Mouse (Mus musculus): ENCODE results near the gene Immp2l.

Gene Immp2l

DNA sequence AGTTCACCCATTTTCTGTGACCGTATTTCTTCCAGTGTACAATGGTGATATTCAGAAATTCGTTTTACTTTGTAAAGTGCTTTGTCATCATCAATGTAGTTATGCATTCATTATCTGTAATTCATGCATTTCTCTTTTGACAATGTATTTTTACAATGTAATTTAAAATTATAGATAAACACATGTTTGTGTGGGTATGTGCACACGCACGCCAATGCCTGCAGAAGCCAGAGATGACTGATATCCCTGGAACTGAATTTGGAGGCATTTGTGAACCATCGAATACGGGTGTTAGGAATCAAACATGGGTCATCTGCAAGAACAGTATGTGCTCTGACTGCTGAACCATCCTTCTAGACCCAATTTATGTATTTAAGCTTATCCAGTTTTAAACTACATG is 161.6 kb downstream of the Immp2l start:
- DNase-seq (ENCODE audit: low spot score) = no peak

DNA sequence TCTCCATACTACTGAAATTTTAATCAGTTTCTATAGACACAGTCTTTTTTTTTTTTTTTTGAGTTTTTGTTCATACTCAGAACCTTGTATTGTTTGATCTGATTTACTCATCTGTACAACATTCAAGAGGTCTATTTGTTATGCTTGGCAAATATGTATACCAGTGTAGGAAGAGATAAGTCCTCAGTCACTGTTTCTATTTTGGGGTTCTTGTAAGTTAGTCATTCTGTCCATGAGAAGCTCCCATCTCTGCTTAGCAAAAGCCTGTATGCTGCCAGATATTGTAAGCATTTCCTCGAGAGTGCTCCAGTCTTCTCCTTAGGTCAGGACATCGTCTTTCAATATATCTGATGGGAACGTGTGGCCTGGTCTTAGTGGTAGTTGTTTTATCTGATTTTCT is 168.9 kb downstream of the Immp2l start:
- no peak for DNase-seq (ENCODE audit: low spot score)

DNA sequence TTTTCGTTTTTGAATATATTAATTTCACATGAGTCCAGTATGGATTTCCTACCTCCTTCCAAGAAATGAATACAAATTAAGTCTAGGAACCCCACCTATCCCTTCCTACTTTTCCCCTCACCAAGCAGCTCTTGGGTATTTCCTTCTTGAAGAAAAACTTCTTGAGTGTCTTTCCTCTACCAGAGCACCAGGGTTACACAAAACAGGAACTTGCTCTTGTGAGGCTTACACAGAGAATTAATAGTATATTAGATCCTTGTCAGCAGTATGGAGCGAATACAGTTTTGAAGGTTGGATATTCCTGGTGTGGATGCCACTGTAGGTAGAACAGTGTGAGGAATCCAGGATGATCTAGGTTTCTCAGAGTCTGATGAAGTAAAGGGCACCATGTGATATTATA is 172.5 kb downstream of the Immp2l start:
- DNase-seq (ENCODE audit: low spot score) = no peak

DNA sequence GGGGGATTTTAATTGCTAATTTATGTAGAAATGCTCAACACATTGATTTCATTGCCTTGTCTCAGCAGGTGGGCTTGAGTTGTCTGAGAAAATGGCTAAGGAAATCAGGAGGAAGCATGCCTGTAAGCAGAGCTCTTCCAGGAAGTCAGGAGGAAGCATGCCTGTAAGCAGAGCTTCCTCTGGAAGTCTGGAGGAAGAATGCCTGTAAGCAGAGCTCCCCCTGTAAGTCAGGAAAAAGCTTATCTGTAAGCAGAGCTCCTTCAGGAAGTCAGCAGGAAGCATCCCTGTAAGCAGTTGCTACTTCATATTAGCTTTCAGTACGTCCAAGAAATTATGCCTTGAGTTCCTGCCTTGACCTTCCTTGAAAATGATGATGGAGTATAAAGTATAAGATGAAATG is 191.3 kb downstream of the Immp2l start:
- no peak for DNase-seq (ENCODE audit: low spot score)

DNA sequence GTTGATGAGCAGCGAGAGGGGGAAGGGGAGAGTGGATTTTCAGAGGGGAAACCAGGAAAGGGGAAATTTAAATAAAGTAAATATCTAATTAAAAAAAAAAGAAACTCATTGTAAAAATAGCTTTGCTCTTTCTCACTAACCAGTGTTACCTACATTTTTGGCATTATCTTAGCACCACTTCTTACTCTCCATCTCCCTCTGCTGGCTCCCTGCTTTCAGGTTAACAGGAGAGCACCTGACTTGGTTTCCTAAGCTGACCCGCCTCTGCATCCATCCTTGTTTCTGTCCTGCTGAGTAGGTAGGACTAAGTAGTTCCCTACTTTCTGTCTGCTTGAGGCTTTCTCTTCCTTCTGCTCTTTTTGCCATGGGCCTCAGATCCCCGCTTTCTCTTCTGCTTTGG is 198.0 kb downstream of the Immp2l start:
- no peak for DNase-seq (ENCODE audit: low spot score)

DNA sequence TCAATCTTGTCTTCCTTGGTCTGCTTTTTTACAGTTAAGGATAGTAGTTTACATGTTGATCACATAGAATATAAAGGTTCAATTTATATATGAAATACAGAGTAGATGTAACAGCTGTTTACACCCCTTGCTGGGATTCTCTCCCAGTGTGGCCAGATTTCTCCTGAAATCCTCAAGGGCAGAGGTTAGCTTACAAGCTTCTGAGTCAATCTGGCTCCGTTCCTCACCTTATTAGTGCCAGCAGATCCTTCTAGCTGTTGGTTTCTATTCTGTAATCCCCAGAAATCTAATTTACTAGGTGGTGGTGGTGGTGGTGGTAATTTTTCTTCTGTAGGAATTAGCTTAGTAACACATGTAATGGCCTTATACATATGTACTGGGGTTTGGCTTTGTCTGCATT is 199.8 kb downstream of the Immp2l start:
- no peak for DNase-seq (ENCODE audit: low spot score)

DNA sequence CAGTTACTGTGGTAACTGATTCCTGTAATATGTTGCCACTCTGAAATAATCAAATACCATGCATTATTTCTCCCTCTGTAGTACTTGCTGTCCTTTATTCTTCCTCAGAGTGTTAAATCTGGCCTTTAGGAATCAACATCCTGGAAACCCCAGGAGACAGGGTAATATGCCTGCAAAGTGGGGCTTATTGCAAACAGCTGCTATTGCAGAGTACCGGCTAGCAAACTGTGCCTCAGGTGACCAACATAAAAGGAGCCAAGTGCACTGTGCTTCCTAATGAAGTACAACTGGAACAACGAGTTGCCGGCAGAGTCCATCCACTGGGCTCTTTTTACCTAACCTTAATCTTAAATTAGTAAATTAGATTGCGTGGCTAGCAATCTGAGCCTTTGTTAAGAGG is 200.6 kb downstream of the Immp2l start:
- no peak for DNase-seq (ENCODE audit: low spot score)

DNA sequence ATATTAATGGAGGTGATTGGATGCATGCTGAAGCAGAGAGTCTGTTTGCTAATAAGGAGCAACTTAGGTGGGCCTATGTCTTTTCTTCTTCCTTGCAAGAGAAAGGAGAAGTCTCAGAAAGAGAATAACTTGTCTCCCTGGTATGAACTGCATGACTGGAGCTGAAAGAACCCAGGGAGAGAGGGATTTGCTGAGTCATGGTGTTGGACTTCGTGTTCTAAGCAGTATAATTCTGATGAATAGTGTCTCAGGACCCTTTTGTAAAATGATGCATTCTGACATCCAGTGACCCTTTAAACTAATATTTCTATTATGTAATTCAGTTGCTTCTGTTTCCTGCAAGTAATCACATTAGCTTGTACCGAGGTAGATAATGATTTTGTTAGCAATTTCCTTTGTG is 208.1 kb downstream of the Immp2l start:
- no peak for DNase-seq (ENCODE audit: low spot score)

DNA sequence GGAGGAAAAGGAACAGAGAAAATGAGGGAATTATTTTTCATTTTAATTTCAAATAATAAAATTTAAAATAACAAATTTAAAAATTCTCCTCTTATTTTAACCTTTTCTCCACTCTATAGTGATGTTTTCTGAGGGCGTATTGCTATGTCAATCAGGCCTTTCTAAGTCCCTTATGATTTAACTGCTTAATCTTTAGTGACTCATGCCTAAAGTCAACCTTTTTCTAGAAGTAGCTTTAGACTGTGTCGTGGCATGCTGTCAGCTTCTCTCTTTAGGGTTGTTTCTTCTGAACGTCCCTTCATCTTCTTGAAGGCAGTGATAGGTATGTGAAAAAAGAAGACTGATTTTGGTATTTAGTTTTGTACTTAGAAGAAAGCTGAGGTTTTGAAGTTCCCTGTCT is 214.0 kb downstream of the Immp2l start:
- no peak for DNase-seq (ENCODE audit: low spot score)

DNA sequence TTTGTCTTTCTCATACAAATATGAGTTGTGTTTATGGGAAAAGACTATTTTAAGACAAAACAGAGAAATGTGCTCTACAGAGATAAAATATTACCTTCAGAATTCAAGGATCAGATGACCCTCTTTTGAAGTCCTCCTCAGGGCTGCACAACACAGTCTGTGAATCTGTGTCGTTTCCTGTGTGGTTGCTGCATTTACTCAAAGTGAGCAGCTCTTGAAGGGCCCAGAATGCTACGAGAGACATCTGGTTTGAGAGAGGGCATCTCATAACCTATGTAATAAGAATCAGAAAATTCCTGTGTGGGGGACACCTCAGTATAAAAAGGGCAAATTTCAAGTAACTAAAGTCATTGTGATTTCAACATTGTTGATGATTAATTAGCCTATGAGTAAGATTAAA is 217.3 kb downstream of the Immp2l start:
- no peak for DNase-seq (ENCODE audit: low spot score)

DNA sequence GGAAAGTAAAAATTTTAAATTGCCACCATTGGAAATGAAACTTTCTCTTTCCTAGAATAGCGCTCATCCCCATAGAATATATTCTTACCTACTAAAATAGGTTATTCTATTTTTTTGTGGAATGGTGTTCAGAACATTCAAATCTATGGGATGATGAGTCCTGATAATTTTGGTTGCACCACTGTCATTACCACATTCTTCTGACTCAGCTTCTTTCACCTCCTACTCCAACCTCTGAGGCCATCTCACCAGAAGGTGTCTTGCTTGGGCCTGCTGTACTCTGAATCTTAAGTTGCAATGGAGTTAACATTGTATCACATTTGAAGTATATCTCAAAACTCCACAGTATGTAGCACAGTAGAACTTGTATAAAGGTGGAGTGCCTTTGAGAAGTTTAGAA is 224.4 kb downstream of the Immp2l start:
- DNase-seq (ENCODE audit: low spot score) = no peak

DNA sequence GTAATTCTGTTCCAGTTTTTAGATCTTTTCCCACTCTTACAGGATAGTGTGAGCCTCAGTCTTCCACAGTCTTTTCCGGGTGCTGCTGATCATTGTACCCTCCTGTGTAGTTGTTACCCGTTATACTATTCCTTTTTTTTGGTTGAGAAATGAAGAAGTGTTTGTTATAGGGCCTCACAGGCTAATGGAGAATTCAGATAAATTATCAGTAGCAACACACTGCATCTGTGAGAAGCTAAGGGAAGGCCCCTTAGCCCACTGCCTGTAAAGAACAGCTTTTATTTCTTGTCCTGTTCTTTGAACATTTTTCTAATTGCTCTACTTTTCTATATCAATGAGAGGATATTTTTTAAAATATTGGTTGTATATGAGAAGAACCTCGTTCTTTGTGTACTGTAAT is 226.2 kb downstream of the Immp2l start:
- no peak for DNase-seq (ENCODE audit: low spot score)

DNA sequence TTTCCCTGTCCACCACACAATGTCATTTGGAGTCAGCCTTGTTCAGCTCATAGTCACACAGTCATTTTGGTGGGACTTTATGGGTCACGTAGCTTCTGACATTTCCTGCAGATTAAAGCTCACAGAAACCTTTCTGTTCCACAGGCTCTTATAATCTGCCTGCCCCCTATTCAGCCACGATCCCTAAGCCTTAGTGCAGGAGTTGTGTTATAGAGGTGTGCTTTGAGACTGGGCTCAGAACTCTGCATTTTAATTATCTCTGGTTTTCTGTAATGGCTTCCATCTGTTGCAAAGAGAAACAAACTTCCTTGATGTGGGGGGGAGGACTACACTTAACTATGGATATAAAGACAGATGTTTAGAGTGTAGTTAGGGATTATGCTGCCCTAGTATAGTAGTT is 234.0 kb downstream of the Immp2l start:
- no peak for DNase-seq (ENCODE audit: low spot score)

DNA sequence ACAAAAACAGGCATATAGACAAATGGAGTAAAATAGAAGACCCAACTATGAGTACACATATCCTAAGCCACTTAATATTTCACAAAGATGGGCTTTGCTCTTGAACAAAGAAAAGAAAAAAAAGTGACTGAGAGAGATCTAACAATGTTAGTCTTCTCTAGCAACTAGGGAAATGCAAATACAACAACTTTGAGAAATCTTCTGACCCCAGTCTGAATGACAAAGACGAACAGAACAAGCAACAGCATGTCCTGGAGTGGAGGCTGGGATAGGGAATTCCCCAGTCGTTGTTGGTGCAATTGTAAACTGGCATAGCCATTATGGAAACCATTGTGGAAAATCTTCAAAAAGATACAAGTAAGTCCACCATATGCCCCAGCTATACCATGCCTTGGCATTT is 235.7 kb downstream of the Immp2l start:
- DNase-seq (ENCODE audit: low spot score) = no peak

DNA sequence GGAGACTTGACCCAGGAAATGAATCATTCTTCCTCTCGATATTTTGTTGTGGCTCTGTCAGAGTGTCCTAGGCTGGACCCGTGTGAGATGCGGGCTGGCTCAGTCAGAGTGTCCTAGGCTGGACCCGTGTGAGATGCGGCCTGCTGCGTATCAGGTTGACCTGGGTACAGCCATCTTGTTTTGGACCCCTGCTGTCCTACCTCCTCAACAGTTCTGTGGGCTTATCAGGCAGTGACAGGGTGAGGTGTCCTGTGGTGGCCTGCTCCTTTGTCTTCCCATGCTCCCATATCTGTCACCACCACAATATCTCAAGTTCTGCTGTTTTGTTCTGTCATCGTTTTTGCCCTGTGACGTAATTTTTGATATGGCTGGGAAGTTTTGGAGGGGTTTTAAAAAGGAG is 250.2 kb downstream of the Immp2l start:
- no peak for DNase-seq (ENCODE audit: low spot score)

DNA sequence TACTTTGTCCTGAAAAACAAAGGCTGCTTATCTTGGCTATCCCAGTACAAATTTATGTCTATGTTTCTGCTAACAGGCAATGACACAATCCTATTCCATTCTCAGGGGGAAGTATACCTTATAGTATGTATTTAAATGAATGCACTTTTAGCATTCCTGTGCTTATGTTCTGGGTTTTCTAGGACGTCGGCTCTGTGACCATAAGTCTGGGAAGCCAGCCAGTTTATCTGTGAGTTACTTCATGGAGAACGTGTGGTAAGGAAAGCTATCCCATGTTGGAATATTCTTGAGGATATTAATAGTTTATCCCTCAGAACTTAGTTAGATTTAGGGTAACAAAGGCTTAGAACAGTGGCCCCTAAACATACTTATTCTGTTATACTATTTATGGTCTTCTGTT is 251.5 kb downstream of the Immp2l start:
- DNase-seq (ENCODE audit: low spot score) = no peak

DNA sequence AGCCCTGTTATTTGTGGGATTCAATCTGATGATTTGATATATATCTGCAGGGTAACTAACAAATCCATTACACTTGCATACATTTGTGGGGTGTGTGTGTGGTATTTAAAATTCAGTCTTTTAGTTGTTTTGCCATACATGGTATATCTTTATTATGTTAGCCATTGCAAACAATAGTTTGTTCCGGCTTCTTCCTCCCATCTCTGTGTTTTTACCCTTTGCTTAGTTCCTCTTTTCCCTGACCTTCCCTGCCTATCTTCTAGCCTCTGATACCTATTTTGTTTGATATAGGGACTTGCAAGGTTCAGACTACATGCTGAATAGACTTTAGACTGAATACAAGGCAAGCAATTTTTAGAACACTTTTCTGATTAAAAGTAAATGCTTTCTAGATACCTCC is 254.0 kb downstream of the Immp2l start:
- no peak for DNase-seq (ENCODE audit: low spot score)

DNA sequence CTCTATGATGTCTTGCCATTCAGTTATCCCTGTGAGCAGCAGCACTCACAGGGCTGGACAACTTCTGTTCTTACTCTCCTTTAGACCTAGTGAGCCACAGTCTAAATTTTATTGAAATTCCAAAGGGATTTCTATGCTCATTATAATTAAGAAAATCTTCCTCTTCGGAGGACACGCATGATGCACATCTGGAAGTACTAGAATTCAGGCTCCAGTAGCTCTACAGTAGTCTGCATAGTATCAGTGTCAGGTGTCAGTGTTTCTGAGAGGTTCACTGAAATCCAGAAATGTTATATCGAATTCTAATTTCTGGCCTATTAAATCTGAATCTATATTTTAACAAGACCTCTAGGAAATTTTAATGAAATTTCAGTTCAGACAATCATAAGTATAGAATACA is 265.2 kb downstream of the Immp2l start:
- DNase-seq (ENCODE audit: low spot score) = no peak

DNA sequence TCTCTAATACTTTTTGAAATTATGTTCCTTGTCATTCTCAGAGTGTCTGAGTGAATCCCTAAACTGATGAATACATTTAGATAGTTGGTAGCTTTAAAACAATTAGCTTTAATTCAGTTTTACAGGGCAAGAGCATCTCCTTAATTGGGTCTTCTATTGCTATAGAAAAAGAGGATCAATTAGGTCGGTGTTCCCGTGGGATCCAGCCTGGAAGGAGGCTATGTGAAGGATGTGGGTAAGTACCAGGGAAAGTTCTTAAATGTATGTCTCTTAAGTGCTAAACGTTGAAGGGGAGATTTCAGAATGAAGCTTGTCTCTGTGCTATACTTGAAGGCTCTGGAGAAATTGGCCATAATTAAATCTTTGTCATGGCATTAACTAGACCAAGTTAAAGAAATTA is 283.1 kb downstream of the Immp2l start:
- no peak for DNase-seq (ENCODE audit: low spot score)

DNA sequence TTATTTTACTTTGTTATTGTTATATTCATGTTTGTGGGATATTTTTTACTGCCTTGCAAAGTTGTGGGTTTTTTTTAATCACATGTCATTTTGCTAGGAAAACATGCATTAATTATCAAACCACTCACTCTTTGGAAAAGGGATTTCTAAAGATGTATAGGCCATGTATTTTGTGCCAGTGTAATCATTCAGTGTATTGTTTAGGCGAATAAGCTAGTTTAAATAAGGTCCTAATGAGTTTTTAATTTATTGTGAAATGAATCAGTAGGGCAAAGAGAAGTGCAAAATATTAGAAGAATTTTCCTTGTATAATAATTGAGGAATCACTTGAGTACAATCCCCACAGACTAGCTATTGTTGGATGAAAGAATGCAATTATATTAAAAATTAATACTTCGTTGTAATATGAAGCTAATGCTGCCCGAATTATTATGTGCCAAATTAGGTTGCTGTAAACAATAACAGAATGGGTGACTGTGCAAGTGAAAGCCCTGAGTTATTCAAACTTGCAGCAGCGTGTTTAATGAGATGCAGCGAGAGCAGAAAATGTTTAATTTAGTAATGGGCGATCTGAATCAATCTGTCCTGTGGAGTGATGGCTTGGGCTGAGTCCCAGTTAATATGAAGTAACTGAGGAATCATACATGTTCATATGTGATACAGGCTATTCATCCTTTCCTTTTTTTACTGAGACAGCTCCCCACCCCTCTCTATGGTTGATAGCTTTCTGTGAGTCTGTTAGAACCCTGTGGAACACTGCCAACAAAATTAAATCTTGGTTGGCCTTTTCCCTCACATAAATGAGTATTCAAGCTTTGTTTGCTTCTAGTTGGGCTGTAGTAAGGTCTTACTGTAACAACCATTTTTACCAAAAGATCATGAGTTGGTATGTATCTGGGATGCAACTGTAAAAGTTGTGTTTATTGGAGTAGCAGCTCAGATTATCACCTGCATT is 285.1 kb downstream of the Immp2l start:
- DNase-seq (ENCODE audit: low spot score) = no peak

DNA sequence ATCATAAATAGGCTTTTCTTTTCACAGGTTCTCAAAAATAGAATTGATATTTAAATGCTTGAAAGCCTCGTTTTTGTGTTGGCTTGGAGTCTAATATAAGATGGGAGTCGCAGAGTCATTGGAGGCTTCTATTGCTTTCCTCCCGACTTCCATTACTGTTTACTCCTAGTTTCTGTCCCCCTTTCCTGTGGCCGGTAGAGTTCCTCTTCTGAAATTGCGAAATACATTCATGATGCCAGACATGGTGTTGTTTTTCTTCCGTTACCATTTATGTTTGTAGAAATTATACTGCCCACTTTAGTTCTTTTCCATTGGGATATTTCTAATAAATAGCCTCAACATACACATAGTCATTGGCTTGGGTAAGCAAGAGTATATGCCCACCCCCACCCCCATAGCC is 289.5 kb downstream of the Immp2l start:
- DNase-seq (ENCODE audit: low spot score) = no peak

DNA sequence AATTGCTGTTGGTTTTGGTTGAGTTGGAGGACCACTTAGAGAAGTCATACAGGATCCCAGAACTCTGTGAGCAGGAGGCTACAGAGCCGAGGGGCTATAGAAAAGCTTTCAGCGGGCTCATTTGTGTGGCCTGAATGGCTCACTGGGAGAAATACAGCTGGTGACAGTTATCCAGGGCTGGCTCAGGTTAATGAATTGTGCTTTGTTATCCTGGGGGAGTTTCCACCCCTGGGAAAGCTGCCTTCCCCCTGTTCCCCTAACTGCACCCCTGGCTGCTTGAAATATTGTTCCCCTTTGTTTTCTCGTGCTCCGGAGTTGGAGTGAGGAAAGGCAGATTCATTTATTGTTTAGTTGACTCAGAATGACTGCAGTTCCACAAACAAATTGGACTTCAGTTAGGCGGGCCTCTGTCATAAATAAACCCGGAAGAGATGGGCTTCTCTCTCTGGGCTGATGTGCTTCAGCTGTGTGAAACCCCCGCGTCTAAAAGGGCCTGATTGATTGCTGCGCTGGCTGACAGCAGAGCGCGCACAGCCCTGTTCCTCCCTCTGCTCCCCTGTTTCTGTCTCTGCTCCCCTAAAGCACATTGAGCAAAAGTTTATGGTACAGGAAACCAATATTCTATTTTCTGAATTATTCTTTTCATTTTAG is 291.0 kb downstream of the Immp2l start:
- DNase-seq (ENCODE audit: low spot score) = no peak

DNA sequence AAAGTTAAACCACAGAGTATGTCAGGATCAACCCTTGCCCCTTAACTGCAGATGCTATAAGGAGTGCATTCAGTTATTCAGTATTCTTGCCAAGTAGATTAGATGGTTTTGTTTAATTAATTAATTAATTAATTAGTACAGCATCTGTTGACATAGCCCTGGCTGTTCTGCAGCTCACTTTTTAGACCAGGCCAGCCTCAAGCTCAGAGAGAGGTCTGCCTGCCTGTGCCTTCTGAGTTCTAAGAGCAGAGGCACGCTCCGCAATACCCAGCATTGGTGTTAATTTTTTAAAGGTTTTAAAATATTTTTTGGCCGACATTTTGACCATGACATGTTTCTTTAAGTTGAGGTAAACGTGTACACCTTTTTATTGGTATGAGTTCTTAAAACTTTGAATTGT is 292.0 kb downstream of the Immp2l start:
- DNase-seq (ENCODE audit: low spot score) = no peak

DNA sequence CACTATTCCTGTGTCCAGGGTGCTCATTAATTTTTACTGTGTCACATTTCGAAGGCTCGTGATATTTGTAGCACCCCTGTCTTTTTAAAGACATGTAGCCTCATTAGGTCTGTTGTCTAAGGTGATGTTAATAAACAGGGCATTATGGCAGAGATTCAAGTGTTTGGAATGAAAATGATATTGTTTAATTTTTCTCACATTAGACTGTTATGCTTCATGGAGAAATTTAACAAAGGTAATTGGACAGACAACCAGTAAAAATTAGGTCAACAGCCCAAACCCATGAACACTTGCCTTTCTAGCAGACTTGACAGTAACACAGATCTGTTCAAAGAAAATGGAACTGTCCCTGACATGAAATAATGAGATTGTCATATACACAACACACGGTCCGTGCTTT is 292.5 kb downstream of the Immp2l start:
- no peak for DNase-seq (ENCODE audit: low spot score)

All from urinary bladder, postnatal 25 days (tissue).